Mouse (Mus musculus): ENCODE results near the gene Olfr112. TPM values are rescaled to one million over a fixed set of nuclear protein-coding genes. Genes with fewer than 3 reads are reported as not detected.
"Not testable (repeated sequence)": the region's sequence is repeated elsewhere in the genome, so short reads cannot be mapped to it uniquely, and the experiment has no call there.

Gene Olfr112
- polyA plus RNA-seq, 1 experiment from 2014 or later = not detected

- H3K9me3 ChIP-seq (replicated peaks; ENCODE audit: control insufficient read depth, low read length); ATAC-seq (replicated peaks; ENCODE audit: extremely low read depth, insufficient read depth, low FRiP score); H3K9ac ChIP-seq (ENCODE audit: low read length); H3K36me3 ChIP-seq (ENCODE audit: control insufficient read depth, insufficient read depth); H3K4me2 ChIP-seq (ENCODE audit: low read depth, low read length); H3K4me1 ChIP-seq (ENCODE audit: control insufficient read depth, insufficient read depth, low read length); H3K4me3 ChIP-seq (ENCODE audit: low read length); H3K27ac ChIP-seq (ENCODE audit: low read length); H3K27me3 ChIP-seq (ENCODE audit: control insufficient read depth, insufficient read depth, low read length): not testable (repeated sequence)
These were observed 44.6 kb downstream of the Olfr112 start for GRCm38 (mm10) chr17:37524612-37525011.

Other genes with a start within 250 kb of the Olfr112 start
- gene Olfr103, start 229.8 kb downstream of the Olfr112 start, polyA plus RNA-seq (2015; fragmentation: Nextera tagmentation; extraction: Ambion mirVana) = not detected in 2 replicates
- not detected in 2 replicates for gene Olfr104-ps, start 209.9 kb downstream of the Olfr112 start, polyA plus RNA-seq (2015; fragmentation: Nextera tagmentation; extraction: Ambion mirVana)
- gene Olfr105-ps, start 190.4 kb downstream of the Olfr112 start, polyA plus RNA-seq (2015; fragmentation: Nextera tagmentation; extraction: Ambion mirVana) = not detected in 2 replicates
- gene Olfr106-ps, start 179.1 kb downstream of the Olfr112 start, polyA plus RNA-seq (2015; fragmentation: Nextera tagmentation; extraction: Ambion mirVana) = not detected in 2 replicates
- not detected in 2 replicates for gene Olfr107, start 170.2 kb downstream of the Olfr112 start, polyA plus RNA-seq (2015; fragmentation: Nextera tagmentation; extraction: Ambion mirVana)
- not detected in 2 replicates for gene Olfr108, start 124.0 kb downstream of the Olfr112 start, polyA plus RNA-seq (2015; fragmentation: Nextera tagmentation; extraction: Ambion mirVana)
- not detected in 2 replicates for gene Olfr109, start 110.5 kb downstream of the Olfr112 start, polyA plus RNA-seq (2015; fragmentation: Nextera tagmentation; extraction: Ambion mirVana)
- 0.30 and 0.46 TPM in 2 replicates for gene H2-M2, start 85.9 kb downstream of the Olfr112 start, polyA plus RNA-seq (2015; fragmentation: Nextera tagmentation; extraction: Ambion mirVana)
- not detected in 2 replicates for gene Olfr110, start 77.0 kb downstream of the Olfr112 start, polyA plus RNA-seq (2015; fragmentation: Nextera tagmentation; extraction: Ambion mirVana)
- gene Olfr111, start 61.4 kb downstream of the Olfr112 start, polyA plus RNA-seq (2015; fragmentation: Nextera tagmentation; extraction: Ambion mirVana) = 0.17 TPM in 1 of 2 replicates, not detected in the other
- not detected in 2 replicates for gene Olfr113, start 8.2 kb upstream of the Olfr112 start, polyA plus RNA-seq (2015; fragmentation: Nextera tagmentation; extraction: Ambion mirVana)
- gene Olfr114, start 23.3 kb upstream of the Olfr112 start, polyA plus RNA-seq (2015; fragmentation: Nextera tagmentation; extraction: Ambion mirVana) = not detected in 2 replicates
- gene Olfr115, start 57.7 kb upstream of the Olfr112 start, polyA plus RNA-seq (2015; fragmentation: Nextera tagmentation; extraction: Ambion mirVana) = not detected in 2 replicates
- not detected in 2 replicates for gene Olfr116, start 57.7 kb upstream of the Olfr112 start, polyA plus RNA-seq (2015; fragmentation: Nextera tagmentation; extraction: Ambion mirVana)
- not detected in 2 replicates for gene Olfr117, start 94.3 kb upstream of the Olfr112 start, polyA plus RNA-seq (2015; fragmentation: Nextera tagmentation; extraction: Ambion mirVana)
- gene Olfr118, start 97.5 kb upstream of the Olfr112 start, polyA plus RNA-seq (2015; fragmentation: Nextera tagmentation; extraction: Ambion mirVana) = not detected in 2 replicates
- not detected in 2 replicates for gene Olfr119, start 127.1 kb upstream of the Olfr112 start, polyA plus RNA-seq (2015; fragmentation: Nextera tagmentation; extraction: Ambion mirVana)
- gene Olfr120, start 152.4 kb upstream of the Olfr112 start, polyA plus RNA-seq (2015; fragmentation: Nextera tagmentation; extraction: Ambion mirVana) = not detected in 2 replicates
- not detected in 2 replicates for gene Olfr121, start 179.4 kb upstream of the Olfr112 start, polyA plus RNA-seq (2015; fragmentation: Nextera tagmentation; extraction: Ambion mirVana)
- gene Olfr122, start 199.2 kb upstream of the Olfr112 start, polyA plus RNA-seq (2015; fragmentation: Nextera tagmentation; extraction: Ambion mirVana) = not detected in 2 replicates
- gene Olfr123, start 224.1 kb upstream of the Olfr112 start, polyA plus RNA-seq (2015; fragmentation: Nextera tagmentation; extraction: Ambion mirVana) = not detected in 2 replicates
- gene Olfr124, start 230.4 kb upstream of the Olfr112 start, polyA plus RNA-seq (2015; fragmentation: Nextera tagmentation; extraction: Ambion mirVana) = not detected in 2 replicates

Data from heart, embryonic 16.5 days (tissue).